Mouse (Mus musculus) CD4-positive, CD25-positive, alpha-beta regulatory T cell, adult 2 months (primary cell): ENCODE data around the gene Slc11a2.

Experiments
- DNase-seq: peaks from one replicate; pipeline ENCODE4 v3.0.0-alpha.2; 2012; ENCODE audit warnings: low read depth, low spot score

Slc11a2 gene

DNA sequence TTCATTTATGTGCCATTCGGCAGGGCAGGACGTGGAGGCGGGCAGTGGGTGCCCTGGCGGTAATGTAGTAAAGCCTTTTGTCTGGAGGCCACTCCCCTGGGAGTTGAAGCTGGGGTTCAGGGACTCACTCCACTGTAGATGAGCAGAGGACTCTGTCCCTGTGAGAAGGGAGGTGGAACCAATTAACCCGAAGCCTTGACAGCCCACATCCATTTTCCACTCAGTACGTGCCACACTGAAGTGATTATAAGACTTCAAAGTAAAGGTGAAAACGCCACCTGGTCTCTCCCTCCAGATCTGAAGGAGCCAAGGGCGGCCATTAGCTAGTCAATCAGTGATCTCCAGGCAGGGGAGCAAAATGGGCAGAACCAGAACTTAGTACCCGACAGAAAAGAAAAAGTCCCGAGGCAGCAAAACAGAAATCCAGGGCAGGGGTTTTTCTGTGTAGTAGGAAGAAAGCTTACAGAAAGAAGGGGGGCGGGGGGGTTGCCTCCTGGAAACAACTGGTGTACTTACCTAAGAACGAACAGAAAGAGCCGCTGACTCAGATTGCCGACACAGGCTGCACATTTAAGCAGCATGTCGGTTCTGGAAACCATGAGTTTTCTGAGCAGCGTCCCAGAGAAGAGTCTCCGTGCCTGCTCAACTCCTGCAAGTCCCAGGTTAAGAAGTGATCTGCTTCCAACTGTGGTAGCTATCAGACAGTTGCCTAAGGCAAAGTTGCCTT is at the start of gene Slc11a2:
Gene Slc11a2, minus strand, starts transcription at position 677 of the 727 bp plus-strand sequence.
- DNase-seq = peak; percentile 54

DNA sequence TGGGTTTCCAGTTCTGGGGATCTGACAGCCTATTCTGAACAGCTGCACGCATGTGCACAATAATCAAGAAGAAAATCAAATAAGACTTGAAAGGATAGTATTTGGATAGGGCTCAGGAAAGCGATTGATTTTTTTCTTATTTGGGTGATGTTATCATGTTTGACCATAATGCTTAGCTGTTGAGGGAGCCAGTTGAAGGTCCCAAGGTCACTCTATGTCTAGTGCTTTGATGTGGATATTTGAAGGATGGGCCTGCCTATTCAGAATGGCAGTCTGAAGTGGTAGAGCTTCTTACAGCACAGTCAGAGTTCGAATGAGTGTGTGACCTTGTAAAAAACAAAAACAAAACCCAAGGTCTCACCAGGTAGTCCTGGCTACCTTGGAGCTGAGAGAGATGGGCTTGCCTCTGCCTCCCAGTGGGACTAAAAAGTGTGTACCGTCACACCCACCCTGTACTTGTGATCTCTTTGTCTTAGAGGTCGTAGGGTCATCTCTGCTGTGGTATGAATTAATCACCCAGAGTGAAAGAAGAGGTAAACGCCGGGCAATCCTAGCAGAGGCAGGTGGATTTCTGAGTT is 49.1 kb upstream of the Slc11a2 start:
- no peak for DNase-seq

DNA sequence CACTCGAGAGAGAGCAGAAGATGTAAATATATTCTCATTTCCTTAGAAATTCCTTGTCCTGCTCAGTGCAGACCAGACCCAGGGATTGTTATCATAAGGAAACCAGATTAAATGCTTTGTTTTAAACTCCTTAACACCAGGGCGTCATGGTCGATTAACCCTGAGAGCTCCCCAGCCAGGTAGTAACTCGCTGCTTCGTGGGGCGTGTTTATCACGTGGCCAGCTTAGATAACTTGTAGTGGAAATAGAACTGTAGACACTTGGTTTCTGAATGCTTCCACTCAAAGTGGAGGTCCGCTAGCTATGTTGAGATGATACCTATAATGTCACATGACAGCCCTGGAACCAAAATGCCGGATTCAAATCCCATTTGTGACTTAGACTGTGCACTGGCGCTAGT is 45.2 kb upstream of the Slc11a2 start:
- DNase-seq = no peak

DNA sequence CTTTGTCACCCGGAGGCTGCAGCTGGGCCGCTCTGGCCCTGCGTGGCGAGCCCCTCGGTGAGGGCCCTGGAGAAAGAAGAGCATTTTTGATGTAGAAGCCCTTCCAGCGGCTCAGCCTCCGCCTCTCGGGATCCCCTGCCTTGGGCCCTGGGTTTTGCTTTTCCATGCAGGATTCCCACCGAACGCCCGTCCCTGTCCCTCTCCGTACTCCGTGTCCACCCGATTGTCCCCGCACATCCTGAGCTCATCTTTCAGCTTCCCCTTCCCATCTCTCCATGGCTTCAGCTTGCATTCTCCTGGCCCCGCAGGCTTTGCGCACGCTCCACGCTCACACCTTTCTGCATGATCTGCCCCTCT is 44.3 kb upstream of the Slc11a2 start:
- peak; percentile 33 for DNase-seq

DNA sequence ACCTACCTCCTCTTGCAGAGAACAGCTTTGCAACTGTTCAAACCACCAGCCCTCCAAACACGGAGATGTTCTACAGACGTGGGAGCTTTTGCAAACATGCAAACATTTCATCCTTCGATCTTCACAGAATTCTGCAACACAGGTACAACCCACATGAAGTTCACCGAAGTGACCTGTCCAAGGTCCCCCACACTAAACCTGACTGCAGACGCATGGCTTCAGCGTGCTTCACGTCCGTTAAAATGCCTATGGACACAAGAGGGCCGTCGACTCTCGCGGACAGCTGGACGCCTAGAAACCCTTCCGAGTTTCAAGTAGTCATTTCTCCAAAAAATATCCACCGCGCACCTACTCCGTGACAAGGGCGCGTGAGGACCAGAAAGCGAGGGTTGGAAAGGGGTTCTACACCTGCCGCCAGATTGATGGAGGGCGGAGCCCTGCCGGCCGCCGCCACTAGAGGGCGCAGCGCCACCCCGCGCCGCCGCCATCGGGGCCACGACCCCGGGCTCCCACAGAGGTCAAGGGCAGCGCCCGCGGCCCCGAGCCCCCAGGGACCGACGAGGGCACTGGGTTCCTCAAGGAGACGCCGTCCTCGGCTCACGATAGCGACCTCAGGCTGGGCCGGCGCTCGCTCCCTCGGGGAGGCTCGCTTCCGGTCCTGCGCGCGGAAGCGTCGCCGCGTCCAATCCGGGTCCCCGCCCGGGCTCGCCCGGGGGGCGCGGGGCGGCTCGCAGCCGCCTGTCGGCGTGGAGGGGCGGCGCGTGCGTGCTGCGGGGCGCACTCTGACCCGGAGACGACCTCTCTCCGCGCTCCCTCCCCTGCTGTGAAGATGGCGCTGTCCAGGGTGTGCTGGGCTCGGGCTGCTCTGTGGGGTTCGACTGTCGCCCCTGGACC is 43.7 kb upstream of the Slc11a2 start, which contains the start of gene Letmd1:
Gene Letmd1, plus strand, starts transcription at position 729 of the 894 bp plus-strand sequence.
- DNase-seq = peak; percentile 93

DNA sequence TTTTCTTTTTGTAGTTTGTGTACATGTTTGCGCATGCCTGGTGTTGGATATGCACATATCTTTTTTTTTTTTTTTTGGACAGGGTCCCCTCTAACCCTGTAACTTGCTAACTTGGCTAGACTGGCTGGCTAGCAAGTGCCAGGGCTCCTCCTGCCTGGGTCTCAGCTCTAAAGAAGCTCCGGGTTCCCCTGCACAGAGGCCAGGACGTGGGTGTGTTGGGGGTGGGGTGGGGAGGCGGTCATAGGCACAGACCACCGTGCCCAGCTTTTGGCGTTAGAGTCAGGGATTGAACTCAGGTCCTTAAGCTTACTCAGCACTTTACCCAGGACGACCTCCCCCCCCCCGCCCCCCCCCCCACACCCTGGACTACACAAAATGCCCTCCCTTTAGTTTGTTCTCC is 42.9 kb upstream of the Slc11a2 start:
- DNase-seq = no peak

DNA sequence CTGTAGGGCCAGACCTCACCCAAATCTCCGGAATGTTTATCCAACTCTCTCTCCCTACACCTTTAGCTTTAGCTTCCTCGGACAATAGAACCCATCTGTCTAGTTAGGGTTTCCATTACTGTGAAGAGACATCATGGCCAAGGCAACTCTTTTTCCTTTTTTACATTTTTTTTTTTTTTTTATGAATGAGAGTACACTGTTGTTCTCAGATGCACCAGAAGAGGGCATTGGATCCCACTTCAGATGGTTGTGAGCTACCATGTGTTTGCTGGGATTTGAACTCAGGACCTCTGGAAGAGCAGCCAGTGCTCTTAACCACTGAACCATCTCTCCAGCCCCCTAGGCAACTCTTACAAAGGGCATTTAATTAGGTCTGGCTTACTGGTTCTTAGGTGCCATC is 40.6 kb upstream of the Slc11a2 start:
- DNase-seq = peak; percentile 54

DNA sequence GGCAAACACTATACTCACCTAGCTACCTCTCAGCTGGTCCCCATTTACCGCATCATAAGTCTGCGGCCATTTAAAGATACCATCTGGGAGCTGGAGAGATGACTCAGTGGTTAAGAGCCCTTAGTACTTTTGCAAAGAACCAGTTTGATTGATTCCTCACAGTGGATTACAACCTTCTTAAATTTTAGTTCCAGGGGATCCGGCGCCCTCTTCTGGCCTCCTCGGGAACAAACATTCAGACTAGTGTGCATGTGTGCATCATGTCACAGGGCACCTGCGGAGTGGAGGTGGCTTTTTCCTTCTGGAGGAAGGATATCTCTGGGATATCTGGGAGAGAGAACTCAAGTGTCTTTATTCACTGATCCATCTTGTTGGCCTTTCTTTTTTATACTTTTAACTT is 38.8 kb upstream of the Slc11a2 start:
- DNase-seq = peak; percentile 84

DNA sequence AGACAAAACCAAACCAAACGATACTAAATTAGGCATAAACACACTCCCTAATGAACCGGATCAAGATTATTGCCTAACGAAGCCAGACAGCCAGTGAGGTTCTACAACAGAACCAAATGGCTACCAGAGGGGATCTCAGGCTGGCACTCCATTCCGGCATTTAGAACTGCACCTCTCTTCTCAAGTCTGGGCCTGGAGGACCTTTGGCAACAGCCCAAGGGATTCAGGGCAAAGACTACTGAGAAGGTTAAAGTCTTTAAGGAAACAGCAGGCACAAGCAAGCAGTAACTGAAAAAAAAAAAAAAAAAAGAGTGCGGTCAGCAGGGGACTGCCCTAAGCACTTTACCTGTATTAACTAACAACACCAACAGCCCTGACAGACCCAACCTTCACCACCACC is 37.2 kb upstream of the Slc11a2 start:
- no peak for DNase-seq

DNA sequence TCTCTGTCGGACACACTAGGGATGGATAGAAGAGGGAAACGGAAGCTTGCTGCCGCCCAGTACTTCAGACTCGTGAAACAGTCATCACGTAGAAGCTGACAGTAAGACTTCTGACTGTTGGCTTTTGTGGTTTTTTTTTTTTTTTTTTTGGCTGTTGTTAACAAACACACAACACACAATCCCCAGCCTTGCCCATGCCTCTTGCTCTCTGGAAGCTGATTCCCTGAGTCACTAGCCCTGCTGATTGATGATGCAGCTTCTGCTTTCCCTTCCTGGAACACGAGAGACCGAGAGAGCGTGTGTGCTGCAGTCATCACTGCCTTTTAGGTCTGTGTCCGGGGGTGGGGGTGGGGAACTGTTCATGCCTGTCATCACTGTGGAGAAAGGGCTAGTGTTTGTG is 36.8 kb upstream of the Slc11a2 start:
- peak; percentile 27 for DNase-seq

DNA sequence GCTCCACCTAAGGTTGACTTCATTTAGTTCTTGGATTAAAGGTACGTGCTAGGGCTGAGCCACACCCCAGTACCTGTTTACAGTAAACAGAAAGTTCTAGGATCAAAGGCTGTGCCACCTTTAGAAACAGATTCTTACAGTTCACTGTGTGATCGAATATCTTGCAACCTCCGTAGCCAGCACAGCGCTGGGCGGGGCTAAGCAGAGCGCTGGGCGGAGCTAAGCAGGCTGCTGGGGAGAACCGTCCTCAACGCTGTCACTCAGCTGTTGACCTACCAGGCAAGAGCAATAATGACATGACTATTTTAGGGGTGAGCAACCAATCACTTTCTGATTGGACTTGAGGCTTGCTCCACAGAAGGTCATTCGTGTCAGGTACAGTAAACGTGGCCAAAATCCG is 36.1 kb upstream of the Slc11a2 start:
- peak; percentile 87 for DNase-seq

DNA sequence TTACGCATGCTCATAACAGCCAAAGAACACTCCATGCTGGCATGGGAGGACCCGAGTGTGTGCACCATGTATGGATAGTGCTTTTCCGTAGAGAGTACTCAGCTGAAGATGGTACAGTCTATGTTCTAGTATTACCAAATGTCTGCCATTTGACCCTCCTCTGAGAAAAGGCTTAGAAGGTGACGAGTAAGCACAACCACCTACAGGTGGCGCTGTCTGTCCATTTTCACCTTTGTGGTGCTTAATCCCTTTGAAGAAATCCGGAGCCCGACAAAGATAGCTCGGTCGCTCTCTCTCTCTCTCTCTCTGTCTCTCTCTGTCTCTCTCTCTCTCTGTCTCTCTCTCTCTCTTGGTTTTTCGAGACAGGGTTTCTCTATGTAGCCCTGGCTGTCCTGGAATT is 33.2 kb upstream of the Slc11a2 start:
- DNase-seq = peak; percentile 90

DNA sequence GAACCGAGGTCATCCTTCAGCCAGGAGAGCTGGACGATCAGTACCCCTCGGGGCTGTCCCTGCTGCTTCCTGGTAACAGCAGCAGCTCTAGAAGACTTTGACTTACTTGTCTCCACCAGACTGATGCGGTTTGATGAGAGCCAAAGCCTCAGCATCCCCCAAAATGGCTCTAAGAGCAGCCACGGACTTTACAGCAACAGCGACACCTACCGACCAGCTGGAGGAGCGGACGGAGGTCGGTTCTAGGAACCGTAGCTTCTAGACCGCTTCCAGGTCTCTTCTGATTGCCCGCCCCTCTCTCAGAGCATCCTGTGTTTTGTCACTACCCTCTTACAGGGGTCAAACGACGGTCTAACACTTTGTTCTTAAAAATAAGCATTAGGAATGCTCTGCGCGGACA is 32.5 kb upstream of the Slc11a2 start:
- DNase-seq = peak; percentile 93

DNA sequence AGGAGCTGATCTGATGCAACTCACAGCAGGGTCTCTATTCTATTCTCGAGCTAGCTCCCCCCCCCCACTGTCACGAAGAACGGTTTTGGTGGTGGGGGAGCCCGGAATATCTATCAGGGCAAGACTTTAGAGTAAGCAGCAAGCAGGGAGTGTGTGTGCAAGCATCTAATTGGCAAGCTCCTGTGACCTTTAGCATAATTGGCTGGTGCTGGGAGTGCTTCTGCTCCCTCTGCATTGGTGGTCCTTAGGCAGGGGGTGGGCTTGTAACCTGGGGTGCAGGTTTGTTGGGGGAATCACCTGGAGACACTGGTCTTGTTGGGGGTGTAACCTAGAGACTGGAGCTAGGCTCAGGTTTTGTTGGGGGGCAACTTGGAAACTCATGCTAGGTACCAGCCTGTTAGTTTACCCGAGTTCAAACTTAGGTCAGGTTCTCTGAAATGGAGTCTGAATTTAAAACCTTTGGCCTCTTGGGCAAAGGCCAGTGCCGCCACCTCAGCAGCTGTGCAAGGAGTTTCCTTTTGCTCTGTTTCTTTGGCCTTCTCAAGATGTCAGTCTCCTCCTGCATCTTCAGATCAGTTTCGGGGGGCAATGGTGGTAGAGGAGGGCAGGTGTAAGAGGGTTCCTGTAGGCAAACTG is 31.6 kb upstream of the Slc11a2 start:
- no peak for DNase-seq

DNA sequence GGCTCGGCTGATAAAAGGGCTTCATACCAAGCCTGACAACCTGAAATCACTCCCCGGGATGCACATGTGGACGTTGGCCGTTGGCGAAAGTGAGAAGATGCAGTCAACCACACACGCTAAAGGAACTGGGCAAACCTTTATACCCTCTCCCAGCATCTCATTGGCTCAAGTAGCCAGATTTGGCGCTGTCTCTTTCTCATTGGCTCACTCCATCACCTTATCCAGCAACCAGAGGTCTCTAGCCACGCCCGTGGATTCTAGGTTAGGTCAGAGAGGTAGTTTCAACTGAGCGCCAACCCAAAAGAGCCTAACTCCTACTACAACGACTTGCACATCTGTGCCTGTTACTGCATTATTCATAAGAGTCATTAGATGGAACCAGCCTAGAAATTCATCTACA is 27.6 kb upstream of the Slc11a2 start:
- no peak for DNase-seq

DNA sequence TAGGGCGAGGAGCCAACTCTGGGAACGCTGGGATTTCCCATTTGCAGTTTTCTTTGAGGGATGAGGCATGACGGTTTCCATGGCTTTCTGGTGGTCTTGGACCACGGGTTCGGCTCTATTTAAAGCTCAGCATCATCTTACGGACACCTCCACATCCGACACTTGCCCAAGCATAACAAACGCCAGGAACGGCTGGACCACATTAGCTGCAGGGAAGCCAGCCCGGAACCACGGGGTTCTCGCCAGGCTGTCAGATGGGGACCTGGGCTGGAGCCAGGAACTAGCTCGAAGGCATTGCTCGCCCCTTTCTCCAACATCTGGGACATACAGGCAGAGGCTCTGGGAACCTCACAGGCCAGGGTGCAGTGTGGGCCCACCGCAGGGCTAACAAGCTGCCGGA is 26.4 kb upstream of the Slc11a2 start:
- no peak for DNase-seq

DNA sequence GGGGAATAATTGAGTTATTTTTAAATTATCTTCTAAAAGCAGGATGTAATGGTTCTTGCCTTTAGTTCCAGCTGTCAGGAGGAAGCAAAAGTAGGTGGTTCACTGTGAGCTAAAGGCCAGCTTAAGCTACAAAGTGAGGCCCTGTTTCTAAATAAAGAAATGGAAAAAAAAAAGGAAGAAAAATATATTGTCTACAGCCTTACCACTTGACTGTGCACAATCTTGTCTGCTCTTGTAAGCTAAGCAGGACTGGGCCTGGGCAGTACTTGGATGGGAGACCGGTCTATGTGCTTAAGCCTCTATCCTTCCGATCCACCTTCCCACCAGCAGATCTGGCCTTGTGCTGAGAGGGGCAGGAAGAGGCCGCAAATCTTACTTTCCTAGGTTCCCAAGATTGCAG is 24.6 kb upstream of the Slc11a2 start:
- DNase-seq = no peak

DNA sequence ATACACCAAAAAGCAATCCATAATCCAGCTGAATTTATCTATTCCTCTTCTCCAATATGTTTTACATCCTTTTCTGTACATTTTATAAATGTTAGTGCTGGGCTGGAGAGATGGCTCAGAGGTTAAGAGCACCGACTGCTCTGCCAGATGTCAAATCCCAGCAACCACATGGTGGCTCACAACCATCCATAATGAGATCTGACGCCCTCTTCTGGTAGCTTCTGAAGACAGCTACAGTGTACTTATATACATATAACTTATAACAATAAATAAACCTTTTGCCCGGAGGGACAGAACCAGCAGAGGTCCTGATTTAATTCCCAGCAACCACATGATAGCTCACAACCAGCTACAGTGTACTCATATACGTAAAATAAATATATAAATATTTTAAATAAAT is 23.7 kb upstream of the Slc11a2 start:
- DNase-seq = no peak

DNA sequence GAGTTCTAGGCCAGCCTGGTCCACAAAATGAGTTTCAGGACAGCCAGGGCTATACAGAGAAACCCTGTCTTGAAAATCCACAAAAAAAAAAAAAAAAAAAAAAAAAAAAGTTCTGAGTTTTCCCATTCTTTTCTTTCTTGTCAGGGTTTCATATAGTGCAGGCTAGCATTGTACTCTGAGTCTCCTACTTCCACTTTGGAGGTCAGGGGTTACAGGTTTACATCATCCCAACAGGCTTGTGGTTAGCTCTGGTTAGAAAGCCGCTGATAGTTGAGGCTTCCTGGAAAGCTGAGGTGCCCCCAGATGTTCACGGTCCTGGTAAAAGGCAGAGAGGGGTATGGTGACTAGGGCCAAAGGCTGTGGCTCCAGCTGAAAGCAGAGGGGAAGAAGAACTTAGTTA is 22.0 kb upstream of the Slc11a2 start:
- no peak for DNase-seq

DNA sequence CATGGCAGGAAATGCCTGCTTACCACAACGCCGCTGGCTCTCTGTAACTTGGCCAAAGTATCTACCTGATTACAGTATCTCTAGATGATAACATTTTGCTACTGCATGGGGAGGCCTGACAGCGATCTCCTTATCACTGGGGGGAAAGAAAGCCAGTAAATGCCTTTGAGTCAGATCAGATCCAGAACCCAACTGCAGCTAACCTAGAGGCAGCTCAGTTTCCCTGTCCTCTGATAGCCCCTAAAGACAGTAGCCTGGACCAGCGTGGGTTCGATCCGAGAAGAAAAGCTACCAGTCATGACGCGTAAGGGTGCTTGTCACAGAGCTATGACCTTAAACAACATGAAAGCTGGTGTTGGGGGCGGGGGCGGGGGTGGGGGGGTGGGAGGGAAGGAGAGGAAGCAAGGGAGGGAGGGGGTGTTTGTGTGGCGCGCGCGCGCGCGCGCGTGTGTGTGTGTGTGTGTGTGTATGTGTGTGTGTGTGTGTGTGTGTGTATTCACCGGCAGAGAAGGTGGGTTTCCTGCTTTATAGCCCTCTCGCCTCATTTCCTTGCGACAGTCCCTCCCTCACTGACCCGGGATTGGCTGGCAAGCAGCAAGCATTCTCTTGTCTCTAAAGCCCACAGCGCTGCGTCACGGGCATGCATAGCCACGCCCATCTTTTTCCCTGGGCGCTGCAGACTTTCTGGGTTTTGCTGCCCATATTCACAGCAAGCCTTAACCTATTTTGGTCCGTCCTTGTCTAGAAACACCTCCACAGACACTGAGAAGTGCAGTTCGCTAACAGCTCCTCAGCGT is 18.5 kb upstream of the Slc11a2 start:
- DNase-seq = peak; percentile 96

DNA sequence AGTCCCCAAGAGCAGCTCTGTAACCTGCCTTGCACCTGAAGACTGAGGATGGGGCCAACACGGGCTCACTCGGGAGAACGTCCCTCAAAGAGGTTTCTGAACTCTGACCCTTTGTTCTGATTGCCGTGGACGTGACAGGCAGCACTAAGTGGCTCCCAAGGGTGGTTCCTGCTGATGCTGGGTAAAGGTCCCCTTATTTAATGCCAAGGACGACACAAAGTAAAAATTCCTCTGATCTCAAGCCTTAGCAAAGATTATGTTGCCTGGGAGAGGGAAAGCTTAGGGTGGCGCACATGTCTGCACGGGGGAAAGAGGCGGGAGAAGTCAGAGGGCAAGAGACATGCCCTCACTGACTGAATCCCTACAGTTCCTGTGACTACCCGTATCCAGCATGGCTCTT is 11.6 kb upstream of the Slc11a2 start:
- no peak for DNase-seq
